In genomic region chr1:127308207-127308725, GRCm38 (mm10) we compare ENCODE assay signal across 16 mouse cellular contexts.
DNase-seq lines count a peak whose midpoint lies in the region; ATAC-seq and TF ChIP-seq lines count a peak whose summit lies in the region.
"Had no signal": no experiment of that assay in that cellular context is flagged by ENCODE, and none has a peak within 500 bp of the region (broad histone marks: within the 10 kb centered on the region; RNA-seq: fewer than 3 reads in every experiment).

No protein-coding gene starts in this region.

- H3K9ac ChIP-seq in midbrain, embryonic 11.5 days (ENCODE audit: low read length) = no peak overlapping the region
- H3K9ac ChIP-seq in midbrain, postnatal 0 days (replicated peaks; ENCODE audit: low read length, poor library complexity, severe bottlenecking) = no peak overlapping the region
- H3K9ac ChIP-seq: embryonic facial prominence, embryonic 13.5 days had no signal

- in situ Hi-C loops in Patski (cut with MboI; ENCODE audit: low pct_unique_long_range_greater_than_20kb) = no loop called here

- H3K27me3 ChIP-seq in midbrain, embryonic 11.5 days (ENCODE audit: control insufficient read depth, insufficient read depth, low read length) = no peaks in the 10 kb centered on the region
- no peaks in the 10 kb centered on the region for H3K27me3 ChIP-seq in midbrain, postnatal 0 days (ENCODE audit: insufficient read depth, low read length)
- no peaks in the 10 kb centered on the region for H3K27me3 ChIP-seq in Patski
- H3K27me3 ChIP-seq: embryonic facial prominence, embryonic 13.5 days had no signal

- no peaks in the 10 kb centered on the region for H3K9me3 ChIP-seq in midbrain, embryonic 11.5 days (ENCODE audit: control insufficient read depth, low read length)
- no peaks in the 10 kb centered on the region for H3K9me3 ChIP-seq in midbrain, postnatal 0 days (ENCODE audit: low read length)
- H3K9me3 ChIP-seq: embryonic facial prominence, embryonic 13.5 days had no signal

- H3K27ac ChIP-seq in midbrain, embryonic 11.5 days (ENCODE audit: low read depth, low read length) = no peak overlapping the region
- no peak overlapping the region for H3K27ac ChIP-seq in midbrain, postnatal 0 days (ENCODE audit: low read depth, low read length)
- H3K27ac ChIP-seq: embryonic facial prominence, embryonic 13.5 days had no signal

- no peak overlapping the region for H3K4me3 ChIP-seq in midbrain, embryonic 11.5 days (ENCODE audit: low read depth, low read length)
- no peak overlapping the region for H3K4me3 ChIP-seq in midbrain, postnatal 0 days (ENCODE audit: low read depth, low read length)
- H3K4me3 ChIP-seq: embryonic facial prominence, embryonic 13.5 days had no signal

- POLR2A ChIA-PET in Patski (lab: Charles Lee) = no interaction called here

- H3K4me1 ChIP-seq in midbrain, embryonic 11.5 days (ENCODE audit: control insufficient read depth, insufficient read depth, low read length) = no peaks in the 10 kb centered on the region; the same call in 1 of the 2 replicates
- no peaks in the 10 kb centered on the region for H3K4me1 ChIP-seq in midbrain, postnatal 0 days (ENCODE audit: insufficient read depth, low read length)
- H3K4me1 ChIP-seq: embryonic facial prominence, embryonic 13.5 days had no signal

- ATAC-seq in midbrain, embryonic 11.5 days (ENCODE audit: low FRiP score) = no peak
- ATAC-seq in midbrain, postnatal 0 days (ENCODE audit: low FRiP score) = no peak
- peak; percentile 41 for ATAC-seq in Patski
- ATAC-seq: forebrain, embryonic 16.5 days had no signal

- no peak for TF ChIP-seq CTCF in midbrain, postnatal 0 days (IDR thresholded peaks at IDR 0.05)
- no peak for TF ChIP-seq CTCF in Patski (IDR thresholded peaks at IDR 0.05)

- 92% methylated on average over 7 of the region's 7 CpGs for WGBS in midbrain, embryonic 11.5 days
- 85% methylated on average over 7 of the region's 7 CpGs for WGBS in midbrain, postnatal 0 days

- CTCF ChIA-PET in Patski (lab: Charles Lee) = interaction anchor here (1.2 kb wide), 1 partner anchor 15 kb away, joined by 3 read pairs; no protein-coding TSS in a partner anchor

- no peak overlapping the region for H3K4me2 ChIP-seq in midbrain, embryonic 11.5 days
- H3K4me2 ChIP-seq in midbrain, postnatal 0 days (ENCODE audit: low read depth, low read length, poor library complexity, severe bottlenecking) = no peak overlapping the region
- H3K4me2 ChIP-seq: embryonic facial prominence, embryonic 13.5 days; liver, embryonic 11.5 days had no signal

- H3K36me3 ChIP-seq in midbrain, embryonic 11.5 days (ENCODE audit: control insufficient read depth, insufficient read depth, low read length) = no peaks in the 10 kb centered on the region
- H3K36me3 ChIP-seq in midbrain, postnatal 0 days (ENCODE audit: insufficient read depth, low read length) = no peaks in the 10 kb centered on the region

- DNase-seq in kidney, adult 11 months = peak; percentile 31
- no peak for DNase-seq in kidney, postnatal 14 days
- peak; percentile 79 for DNase-seq in midbrain, embryonic 11.5 days (ENCODE audit: low spot score, missing footprints)
- DNase-seq in midbrain, postnatal 0 days (ENCODE audit: low spot score) = no peak
- DNase-seq in Patski (ENCODE audit: low read depth, low spot score) = no peak
- peak; percentile 39 for DNase-seq in thymus, postnatal 25 days
- DNase-seq in urinary bladder, adult 18-20 months (ENCODE audit: low spot score in 2 of 2) = no peak
- DNase-seq: adrenal gland, postnatal 25 days; cerebellum, adult 11 months; cerebellum, postnatal 10 days; layer of hippocampus, adult 9-11 months; lung, adult 18-20 months; right cerebral cortex, postnatal 25 days had no signal

Comparison
In these comparisons a context has a peak if more than half of its experiments do, and no peak if none do; other contexts are left out.
1. DNase-seq: peak in kidney, adult 11 months (single experiment), midbrain, embryonic 11.5 days (single experiment) and thymus, postnatal 25 days (single experiment); none in kidney, postnatal 14 days (single experiment), midbrain, postnatal 0 days (single experiment), Patski (single experiment) and urinary bladder, adult 18-20 months (0 of 2).